Comparison of ENCODE assay signal across 30 mouse cellular contexts in genomic region chr16:36732572-36732971, GRCm38 (mm10). TPM values are rescaled to one million over a fixed set of nuclear protein-coding genes. Genes with fewer than 3 reads are reported as not detected.
"Had no signal": no experiment of that assay in that cellular context is flagged by ENCODE, and none has a peak within 500 bp of the region (broad histone marks: within the 10 kb centered on the region; RNA-seq: fewer than 3 reads in every experiment).

No protein-coding gene starts in this region.

- H3K4me3 ChIP-seq: limb, embryonic 10.5 days; limb, embryonic 12.5 days; limb, embryonic 13.5 days; limb, embryonic 15.5 days; liver, embryonic 12.5 days; liver, embryonic 13.5 days; liver, embryonic 15.5 days; lung, embryonic 15.5 days; megakaryocyte, embryonic 14.5 days; midbrain, embryonic 10.5 days; midbrain, embryonic 12.5 days; midbrain, embryonic 13.5 days; midbrain, embryonic 15.5 days; myocyte; neural tube, embryonic 12.5 days had no signal

- H3K4me1 ChIP-seq: limb, embryonic 10.5 days; limb, embryonic 12.5 days; limb, embryonic 13.5 days; limb, embryonic 15.5 days; liver, embryonic 12.5 days; liver, embryonic 13.5 days; liver, embryonic 15.5 days; megakaryocyte, embryonic 14.5 days; midbrain, embryonic 10.5 days; midbrain, embryonic 12.5 days; midbrain, embryonic 13.5 days; midbrain, embryonic 15.5 days; neural tube, embryonic 12.5 days had no signal

- DNase-seq: liver; liver, embryonic 13.5 days; liver, postnatal 0 days; lung, adult 18-20 months; lung, adult 2 months; lung, embryonic 14.5 days; lung, postnatal 10 days; lung, postnatal 14 days; lung, postnatal 36 days; lung, postnatal 4 days; midbrain, embryonic 14.5 days had no signal

- H3K36me3 ChIP-seq: limb, embryonic 10.5 days; limb, embryonic 12.5 days; limb, embryonic 13.5 days; limb, embryonic 15.5 days; liver, embryonic 12.5 days; liver, embryonic 13.5 days; liver, embryonic 15.5 days; lung, embryonic 15.5 days; midbrain, embryonic 10.5 days; midbrain, embryonic 12.5 days; midbrain, embryonic 13.5 days; midbrain, embryonic 15.5 days; neural tube, embryonic 12.5 days had no signal

- H3K27ac ChIP-seq: limb, embryonic 10.5 days; limb, embryonic 12.5 days; limb, embryonic 13.5 days; limb, embryonic 15.5 days; liver, embryonic 12.5 days; liver, embryonic 13.5 days; liver, embryonic 14.5 days; liver, embryonic 15.5 days; macrophage; midbrain, embryonic 10.5 days; midbrain, embryonic 12.5 days; midbrain, embryonic 13.5 days; midbrain, embryonic 15.5 days; neural tube, embryonic 12.5 days had no signal

- H3K9ac ChIP-seq: limb, embryonic 12.5 days; limb, embryonic 13.5 days; limb, embryonic 15.5 days; liver, embryonic 12.5 days; liver, embryonic 13.5 days; liver, embryonic 14.5 days; liver, embryonic 15.5 days; liver, postnatal 0 days; lung, embryonic 14.5 days; lung, embryonic 15.5 days; midbrain, embryonic 12.5 days; midbrain, embryonic 13.5 days; midbrain, embryonic 15.5 days; neural tube, embryonic 12.5 days had no signal

- H3K9me3 ChIP-seq: limb, embryonic 10.5 days; limb, embryonic 12.5 days; limb, embryonic 13.5 days; limb, embryonic 15.5 days; liver, embryonic 12.5 days; liver, embryonic 13.5 days; liver, embryonic 15.5 days; lung, embryonic 15.5 days; megakaryocyte, embryonic 14.5 days; midbrain, embryonic 10.5 days; midbrain, embryonic 12.5 days; midbrain, embryonic 13.5 days; midbrain, embryonic 15.5 days; neural tube, embryonic 12.5 days had no signal

- H3K4me2 ChIP-seq: limb, embryonic 12.5 days; limb, embryonic 13.5 days; limb, embryonic 15.5 days; liver, embryonic 11.5 days; liver, embryonic 12.5 days; liver, embryonic 13.5 days; liver, embryonic 15.5 days; lung, embryonic 14.5 days; lung, embryonic 15.5 days; midbrain, embryonic 11.5 days; midbrain, embryonic 12.5 days; midbrain, embryonic 13.5 days; midbrain, embryonic 15.5 days; neural tube, embryonic 12.5 days had no signal

- H3K27me3 ChIP-seq: limb, embryonic 12.5 days; limb, embryonic 13.5 days; limb, embryonic 15.5 days; liver, embryonic 13.5 days; liver, embryonic 15.5 days; lung, embryonic 15.5 days; megakaryocyte, embryonic 14.5 days; midbrain, embryonic 12.5 days; midbrain, embryonic 13.5 days; midbrain, embryonic 15.5 days; neural tube, embryonic 12.5 days had no signal

RNA-seq across cellular contexts. Expression of gene Ildr1, which starts 38.8 kb away (rescaled TPM):
- polyA plus RNA-seq: liver, embryonic 11.5 days; macrophage; midbrain, embryonic 12.5 days; midbrain, embryonic 13.5 days; myocyte; neural tube, embryonic 11.5 days; neural tube, embryonic 12.5 days had no signal

RNA-seq across cellular contexts. Expression of gene Slc15a2, which starts 52.2 kb away (rescaled TPM):
- polyA plus RNA-seq: myocyte had no signal
